Mouse (Mus musculus): ENCODE measurements around the gene Cavin1.

- no peak for TF ChIP-seq POLR2A (IDR thresholded peaks at IDR 0.05; ENCODE audit: low read depth, low read length)
- TF ChIP-seq CTCF (IDR thresholded peaks at IDR 0.05; ENCODE audit: extremely low read depth, insufficient read depth, insufficient read length, insufficient replicate concordance) = no peak
Observed at GRCm38 (mm10) chr11:100947548-100947947, 23.1 kb downstream of the Cavin1 start.

Measured in spleen, adult 2 months (tissue).